Mouse (Mus musculus) heart, postnatal 36 days (tissue): ENCODE measurements at regions not wholly inside any gene's neighbourhood (a gene's known extent, or its start where the extent isn't known, plus 50 kb on each side); places are given as distances from the start of the nearest gene placed in this dataset.

Experiments
- DNase-seq, 2 experiments: peaks; one replicate each; pipeline ENCODE4 v3.0.0; 2021 to 2022
- intact Hi-C: fragments of 180-260 bp; cut with DNase I; formaldehyde crosslinking; loops from one replicate; pipeline ENCODE4 v1.15.1; 2025

DNA sequence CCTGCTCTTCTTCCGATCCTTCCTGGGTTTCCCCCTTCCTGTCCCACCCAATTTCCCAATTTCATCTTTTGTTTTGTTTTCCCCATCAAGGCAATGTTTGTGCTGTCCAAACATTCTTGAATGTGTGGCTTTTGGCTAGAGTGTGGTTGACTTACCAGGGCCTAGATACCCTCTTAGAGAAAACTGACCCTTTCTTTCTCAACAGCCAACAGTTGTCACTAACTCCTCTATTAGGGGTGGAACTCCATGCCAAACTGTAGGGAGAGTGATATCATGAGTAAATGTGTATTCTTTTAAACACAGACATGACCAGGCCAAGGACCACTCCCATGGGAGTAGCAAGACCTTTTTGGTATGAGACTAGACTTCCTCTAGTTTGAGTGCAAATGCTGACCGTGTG lies 1145.0 kb downstream of the Adam3 start:
- DNase-seq = no peak
- intact Hi-C loops = no loop called here
